Mouse (Mus musculus) hindlimb bud, embryonic 11.5 days (tissue): ENCODE measurements at regions not wholly inside any gene's neighbourhood (a gene's known extent, or its start where the extent isn't known, plus 50 kb on each side); places are given as distances from the start of the nearest gene placed in this dataset.

Source experiments
- DNase-seq: peaks from one replicate; pipeline ENCODE4 v3.0.0-alpha.2; 2012; ENCODE audit warnings: low read depth, low spot score; ENCODE audit errors: extremely low spot score

DNA sequence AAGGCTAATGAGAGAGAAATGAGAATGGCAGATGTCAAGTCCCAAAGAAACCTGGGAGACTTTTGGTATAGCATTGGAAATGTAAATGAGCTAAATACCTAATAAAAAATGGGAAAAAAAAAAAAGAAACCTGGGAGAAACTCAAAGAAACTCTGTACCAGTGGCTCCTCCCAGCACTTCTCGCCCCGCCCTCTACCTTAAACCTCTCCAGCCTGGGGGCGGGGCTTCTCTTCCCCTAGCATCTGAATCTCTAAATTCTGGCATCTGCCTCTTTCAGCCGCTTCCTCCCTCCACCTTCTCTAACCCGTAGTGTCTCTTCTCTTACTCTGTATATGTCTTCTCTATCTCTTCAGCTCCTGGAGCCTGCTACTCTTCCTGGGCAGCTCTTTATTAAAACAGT lies 53.2 kb downstream of the Gpr6 start:
- DNase-seq = no peak

DNA sequence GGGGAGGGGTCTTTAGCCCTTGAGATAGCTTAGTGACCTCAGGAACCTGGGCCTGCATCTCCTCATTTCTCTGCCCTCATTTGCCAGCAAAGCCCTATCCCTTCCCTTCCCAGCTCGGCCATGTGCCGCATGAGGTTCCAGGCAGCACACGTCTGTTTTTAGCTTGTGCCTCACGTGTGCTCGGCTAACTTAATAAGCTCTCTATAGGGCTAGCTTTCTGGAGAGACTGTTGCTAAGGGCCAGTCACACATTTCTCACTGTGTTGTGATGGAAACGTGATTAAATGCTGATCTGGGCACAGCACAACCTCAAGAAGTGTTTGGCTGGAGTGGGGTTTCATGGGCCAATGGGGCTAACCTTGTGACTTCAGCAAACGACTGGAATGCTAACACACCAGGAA lies 55.5 kb downstream of the Gpr6 start:
- no peak for DNase-seq

GRCm38 (mm10) chr10:41015654-41016053 lies 56.4 kb downstream of the Gpr6 start:
- DNase-seq = no peak

DNA sequence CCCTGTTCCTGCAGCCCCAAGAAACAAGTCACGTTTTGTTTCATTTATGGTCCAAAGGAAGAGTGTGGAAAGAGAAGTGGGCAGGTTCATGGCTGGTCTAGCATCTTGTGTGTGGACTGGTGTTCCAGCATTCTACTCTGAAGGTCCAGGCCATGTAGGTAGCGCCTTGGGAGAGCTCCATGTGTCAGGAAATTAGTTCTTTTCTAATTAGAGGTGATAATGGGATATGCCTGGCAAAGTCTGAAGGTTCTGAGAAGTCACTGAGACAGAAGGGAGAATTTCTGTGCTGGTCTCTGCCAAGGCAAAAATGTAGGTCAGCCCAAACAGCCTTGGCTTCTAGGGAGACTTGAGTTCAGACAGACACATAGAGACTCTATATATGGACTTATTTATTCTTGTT lies 61.5 kb downstream of the Gpr6 start:
- no peak for DNase-seq

- DNase-seq = no peak
Measured at GRCm38 (mm10) chr10:41007866-41008265, 64.2 kb downstream of the Gpr6 start.

- DNase-seq = no peak
Measured at GRCm38 (mm10) chr10:41006634-41007033, 65.5 kb downstream of the Gpr6 start.

- no peak for DNase-seq
Measured at GRCm38 (mm10) chr10:41005776-41006175, 66.3 kb downstream of the Gpr6 start.

- no peak for DNase-seq
Measured at GRCm38 (mm10) chr10:41004753-41005152, 67.3 kb downstream of the Gpr6 start.

- peak; percentile 79 for DNase-seq
Measured at GRCm38 (mm10) chr10:41004044-41004689, 67.9 kb downstream of the Gpr6 start.

DNA sequence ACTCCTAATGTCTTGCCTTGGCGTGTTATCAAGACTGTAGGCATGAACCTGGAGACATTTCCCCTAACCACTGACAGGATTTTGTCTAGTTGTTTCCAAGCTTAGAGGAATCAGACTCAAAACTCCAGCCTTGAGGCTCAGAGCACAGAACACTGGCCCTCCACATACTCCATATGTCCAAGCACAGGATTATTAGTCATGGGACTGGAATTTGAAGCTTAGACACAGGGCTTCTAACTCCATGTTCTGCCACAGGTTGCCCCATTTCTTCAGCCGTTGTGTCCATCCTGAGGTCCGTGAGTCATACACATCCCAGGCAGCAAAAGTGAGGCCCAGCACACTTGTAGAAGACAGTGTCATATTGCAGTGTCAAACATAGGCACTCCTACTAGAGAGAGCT lies 68.9 kb downstream of the Gpr6 start:
- no peak for DNase-seq

DNA sequence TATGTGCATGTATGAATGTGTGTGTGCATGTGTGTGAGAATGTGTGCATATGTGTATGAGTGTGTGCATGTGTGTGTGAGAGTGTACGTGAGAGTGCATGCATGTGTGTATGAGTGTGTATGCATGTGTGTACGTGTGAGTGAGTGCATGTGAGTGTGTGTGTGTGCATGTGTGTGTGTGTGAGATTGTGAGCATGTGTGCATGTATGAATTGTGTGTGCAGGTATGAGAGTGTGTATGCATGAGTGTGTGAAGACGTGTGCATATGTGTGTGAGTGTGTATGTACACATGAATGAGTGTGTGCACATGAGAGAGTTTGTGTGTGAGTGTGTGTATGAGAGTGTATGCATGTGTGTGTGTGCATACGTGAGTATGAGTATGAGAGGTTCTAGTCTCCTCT lies 71.1 kb downstream of the Gpr6 start:
- no peak for DNase-seq

DNA sequence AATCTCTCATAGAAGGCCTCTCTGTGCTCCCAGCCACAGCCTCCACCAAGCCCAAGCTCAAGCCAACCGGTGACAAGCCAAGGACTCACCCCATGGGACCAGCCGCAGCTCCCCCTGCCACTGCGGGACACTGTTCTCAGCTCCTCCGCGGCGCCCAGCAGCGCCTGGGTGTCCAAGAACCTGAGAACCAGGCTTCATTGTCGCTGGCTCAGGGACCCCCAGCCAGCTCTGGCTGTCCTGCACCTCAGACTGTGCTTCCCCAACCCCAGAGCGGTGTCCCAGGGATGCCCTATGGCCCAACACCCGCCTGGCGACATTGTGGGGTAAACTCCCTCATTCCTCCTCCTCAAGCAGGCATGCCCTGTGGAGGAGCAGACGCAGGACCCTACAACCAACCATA lies 72.6 kb downstream of the Gpr6 start:
- no peak for DNase-seq

DNA sequence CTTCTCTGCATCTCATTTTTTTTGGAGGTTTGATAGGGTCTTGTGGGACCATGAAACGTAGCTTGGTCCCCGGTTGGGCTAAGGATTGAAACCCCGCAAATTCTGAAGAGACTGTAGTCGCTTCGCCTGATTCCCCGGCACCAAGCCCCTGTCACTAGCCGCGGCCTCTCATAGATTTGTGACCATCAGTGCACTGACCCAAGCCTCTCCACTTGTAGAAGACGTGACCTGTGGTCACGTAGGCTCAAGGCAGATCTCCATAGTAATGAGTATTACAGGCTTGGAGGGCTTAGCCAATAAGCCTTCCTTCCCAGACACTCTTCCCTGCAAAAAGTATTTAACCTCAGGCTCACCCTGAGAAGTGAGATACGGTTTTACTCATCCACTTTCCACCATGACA lies 73.3 kb downstream of the Gpr6 start:
- no peak for DNase-seq

DNA sequence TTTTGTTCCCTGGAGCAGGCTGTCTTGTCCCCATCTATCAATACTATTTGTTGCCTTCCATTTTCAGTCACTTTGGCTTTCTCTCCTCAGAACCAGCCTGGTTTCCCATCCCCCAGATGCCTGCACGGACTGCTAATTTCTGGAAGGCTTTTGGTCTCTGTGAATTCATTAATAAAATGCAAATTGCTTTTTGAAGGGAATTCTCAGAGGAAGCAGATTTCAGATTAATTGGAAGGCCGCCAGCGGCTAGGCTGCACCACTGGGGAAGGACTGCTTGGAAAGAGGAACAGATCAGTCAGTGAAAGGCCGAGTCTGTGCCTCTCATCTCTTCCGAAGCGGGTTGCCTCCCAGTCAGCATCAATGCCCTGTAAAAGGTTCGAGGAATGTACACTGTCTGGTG lies 73.8 kb downstream of the Gpr6 start:
- DNase-seq = no peak

GRCm38 (mm10) chr10:40997606-40998005 lies 74.5 kb downstream of the Gpr6 start:
- no peak for DNase-seq
